Comparison of ENCODE assay signal across 10 mouse cellular contexts in the genomic region with DNA sequence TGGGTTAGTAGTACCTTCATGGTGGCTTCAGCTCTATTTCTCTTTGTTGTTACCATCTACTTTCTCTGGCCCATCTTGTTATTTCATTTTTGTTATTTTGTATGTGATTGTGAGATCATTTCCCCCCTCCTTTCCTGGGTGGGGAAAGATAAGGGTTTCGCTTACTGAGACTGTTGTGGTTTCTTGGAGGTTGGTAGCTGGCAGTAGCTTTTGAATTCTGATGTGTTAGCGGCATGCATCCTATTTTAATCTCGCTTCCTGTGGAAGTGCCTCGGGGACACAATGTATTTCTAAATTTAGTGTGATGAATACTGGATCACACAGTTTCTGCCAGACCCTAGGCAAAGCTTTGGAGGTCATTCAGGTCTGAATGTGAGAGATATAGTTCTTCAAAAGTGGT.
DNase-seq lines count a peak whose midpoint lies in the region; ATAC-seq and TF ChIP-seq lines count a peak whose summit lies in the region.
"Had no signal": no experiment of that assay in that cellular context is flagged by ENCODE, and none has a peak within 500 bp of the region (broad histone marks: within the 10 kb centered on the region; RNA-seq: fewer than 3 reads in every experiment).

No protein-coding gene starts in this region.

- ATAC-seq in neutrophil, adult 5-6 weeks (ENCODE audit: extremely low read depth, insufficient number of reproducible peaks, low FRiP score, poor library complexity, severe bottlenecking), result 0 out of 2 replicates have a peak, but pooled peaks have one; percentile 16

- no peak for DNase-seq in testis, postnatal 14 days (ENCODE audit: low spot score)
- DNase-seq in c-Kit-positive CD71-negative TER-119-negative erythroid progenitor cells, embryonic 14.5 days (ENCODE audit: low read depth), result peak; percentile 8
- peak; percentile 18 for DNase-seq in heart, postnatal 4 days
- DNase-seq in yolk sac, embryonic 10.5 days (ENCODE audit: low spot score), result no peak
- DNase-seq in urinary bladder, adult 2 months (ENCODE audit: low spot score), result no peak
- DNase-seq: cerebellum, adult 11 months had no signal

- H3K4me3 ChIP-seq in testis, adult 2 months (ENCODE audit: control insufficient read depth, low read depth, low read length), result peak overlapping the region; percentile 27; the same call in 1 of the 2 replicates
- H3K4me3 ChIP-seq: hindbrain, embryonic 13.5 days; midbrain, embryonic 10.5 days had no signal

- no peaks in the 10 kb centered on the region for H3K36me3 ChIP-seq in testis, adult 2 months (ENCODE audit: control insufficient read depth, insufficient read depth, low read length)
- H3K36me3 ChIP-seq: hindbrain, embryonic 13.5 days; midbrain, embryonic 10.5 days had no signal

- TF ChIP-seq POLR2A in testis, adult 2 months (IDR thresholded peaks at IDR 0.05; ENCODE audit: control insufficient read depth, low read depth, low read length), result no peak

- no peak overlapping the region for H3K27ac ChIP-seq in testis, adult 2 months (ENCODE audit: control insufficient read depth, insufficient read depth, low read depth, low read length)
- H3K27ac ChIP-seq: hindbrain, embryonic 13.5 days; midbrain, embryonic 10.5 days had no signal

- no peaks in the 10 kb centered on the region for H3K27me3 ChIP-seq in testis, adult 2 months (ENCODE audit: control insufficient read depth, insufficient read depth, low read length)
- H3K27me3 ChIP-seq: hindbrain, embryonic 13.5 days had no signal

- no peak for TF ChIP-seq CTCF in testis, adult 2 months (IDR thresholded peaks at IDR 0.05; ENCODE audit: control insufficient read depth, insufficient read depth, insufficient replicate concordance, low read depth, low read length)

- H3K4me1 ChIP-seq in testis, adult 2 months (ENCODE audit: control insufficient read depth, insufficient read depth, low read length), result no peaks in the 10 kb centered on the region
- H3K4me1 ChIP-seq: hindbrain, embryonic 13.5 days; midbrain, embryonic 10.5 days had no signal

Comparison
In these comparisons a context has a peak if more than half of its experiments do, and no peak if none do; other contexts are left out.
1. DNase-seq: peak in c-Kit-positive CD71-negative TER-119-negative erythroid progenitor cells, embryonic 14.5 days (single experiment) and heart, postnatal 4 days (single experiment); none in testis, postnatal 14 days (single experiment), yolk sac, embryonic 10.5 days (single experiment) and urinary bladder, adult 2 months (single experiment).